Mouse (Mus musculus): Measurements from ENCODE around the gene Prok1.

Gene Prok1

GRCm38 (mm10) chr3:107238051-107238450, 1.5 kb downstream of the Prok1 start:
- no peak for ATAC-seq (ENCODE audit: low TSS enrichment)

- no peak for ATAC-seq (ENCODE audit: low TSS enrichment)
Measured at GRCm38 (mm10) chr3:107233945-107234344, 5.6 kb downstream of the Prok1 start.

GRCm38 (mm10) chr3:107233351-107233813, 6.1 kb downstream of the Prok1 start:
- peak; percentile 95 for ATAC-seq (ENCODE audit: low TSS enrichment)

- no peak for ATAC-seq (ENCODE audit: low TSS enrichment)
Measured at GRCm38 (mm10) chr3:107231202-107231601, 8.3 kb downstream of the Prok1 start.

GRCm38 (mm10) chr3:107230527-107230926, 9.0 kb downstream of the Prok1 start, which contains the start of gene A630076J17Rik:
Gene A630076J17Rik, plus strand, starts transcription at chr3:107230614.
- ATAC-seq (ENCODE audit: low TSS enrichment), result no peak

GRCm38 (mm10) chr3:107229822-107230221, 9.7 kb downstream of the Prok1 start:
- no peak for ATAC-seq (ENCODE audit: low TSS enrichment)

- ATAC-seq (ENCODE audit: low TSS enrichment), result no peak
Measured at GRCm38 (mm10) chr3:107229221-107229620, 10.3 kb downstream of the Prok1 start.

- ATAC-seq (ENCODE audit: low TSS enrichment), result no peak
Measured at GRCm38 (mm10) chr3:107225820-107226219, 13.7 kb downstream of the Prok1 start.

- ATAC-seq (ENCODE audit: low TSS enrichment), result no peak
Measured at GRCm38 (mm10) chr3:107223230-107223629, 16.3 kb downstream of the Prok1 start.

- ATAC-seq (ENCODE audit: low TSS enrichment), result no peak
Measured at GRCm38 (mm10) chr3:107221608-107222007, 17.9 kb downstream of the Prok1 start, which contains the start of gene Cym. Gene Cym, minus strand, starts transcription at chr3:107221732.

GRCm38 (mm10) chr3:107218572-107218971, 20.9 kb downstream of the Prok1 start:
- peak; percentile 87 for ATAC-seq (ENCODE audit: low TSS enrichment)

- ATAC-seq (ENCODE audit: low TSS enrichment), result no peak
Measured at GRCm38 (mm10) chr3:107217101-107217480, 22.4 kb downstream of the Prok1 start.

GRCm38 (mm10) chr3:107216400-107217100, 23.0 kb downstream of the Prok1 start:
- no peak for ATAC-seq (ENCODE audit: low TSS enrichment)

- ATAC-seq (ENCODE audit: low TSS enrichment), result peak; percentile 69; the same call in 1 of the 2 replicates
Measured at GRCm38 (mm10) chr3:107214606-107215005, 24.9 kb downstream of the Prok1 start.

- ATAC-seq (ENCODE audit: low TSS enrichment), result no peak
Measured at GRCm38 (mm10) chr3:107207625-107208253, 31.8 kb downstream of the Prok1 start.

- 0 out of 2 replicates have a peak, but pooled peaks have one; percentile 14 for ATAC-seq (ENCODE audit: low TSS enrichment)
Measured at GRCm38 (mm10) chr3:107206490-107207150, 32.9 kb downstream of the Prok1 start.

GRCm38 (mm10) chr3:107205994-107206393, 33.5 kb downstream of the Prok1 start:
- 0 out of 2 replicates have a peak, but pooled peaks have one; percentile 42 for ATAC-seq (ENCODE audit: low TSS enrichment)

- ATAC-seq (ENCODE audit: low TSS enrichment), result no peak
Measured at GRCm38 (mm10) chr3:107205170-107205569, 34.3 kb downstream of the Prok1 start.

GRCm38 (mm10) chr3:107204413-107204812, 35.1 kb downstream of the Prok1 start:
- peak; percentile 60 for ATAC-seq (ENCODE audit: low TSS enrichment)

GRCm38 (mm10) chr3:107201310-107202180, 38.0 kb downstream of the Prok1 start:
- ATAC-seq (ENCODE audit: low TSS enrichment), result no peak

GRCm38 (mm10) chr3:107188226-107188899, 51.1 kb downstream of the Prok1 start:
- ATAC-seq (ENCODE audit: low TSS enrichment), result peak; percentile 77

Measured in frontal cortex, adult (tissue).